Mouse (Mus musculus) lung, embryonic 14.5 days (tissue): Measurements from ENCODE around the gene Ehmt2. TPM values are rescaled to one million over a fixed set of nuclear protein-coding genes. Genes with fewer than 3 reads are reported as not detected.

Source experiments
- ATAC-seq: fragments of 200-750 bp; cut with Nextera tagmentation; 2 replicates; pipeline ENCODE4 v1.8.0; 2017; ENCODE audit warnings: mild to moderate bottlenecking, moderate TSS enrichment, moderate library complexity; ENCODE audit not compliant: insufficient read depth
- DNase-seq: peaks from one replicate; pipeline ENCODE4 v3.0.0-alpha.2; 2015
- H3K27ac ChIP-seq: fragments of 300-500 bp; sonication (generic); 2 replicates; pipeline ENCODE4 v1.5.1; 2014; ENCODE audit warnings: low read depth, mild to moderate bottlenecking, moderate library complexity
- H3K27me3 ChIP-seq: fragments of 300-500 bp; sonication (generic); 2 replicates; pipeline ENCODE4 v1.6.1; 2014; ENCODE audit warnings: low read length, control low read depth; ENCODE audit not compliant: insufficient read depth
- H3K36me3 ChIP-seq: fragments of 300-500 bp; sonication (generic); 2 replicates; pipeline ENCODE4 v1.6.1; 2014; ENCODE audit warnings: control low read depth; ENCODE audit not compliant: insufficient read depth
- H3K4me1 ChIP-seq: fragments of 300-500 bp; sonication (generic); 2 replicates; pipeline ENCODE4 v1.6.1; 2014; ENCODE audit warnings: antibody characterized with exemption, control low read depth; ENCODE audit not compliant: insufficient read depth
- H3K4me2 ChIP-seq: fragments of 300-500 bp; sonication (generic); 2 replicates; pipeline ENCODE4 v1.6.1; 2014; ENCODE audit warnings: mild to moderate bottlenecking
- H3K4me3 ChIP-seq: fragments of 300-500 bp; sonication (generic); 2 replicates; pipeline ENCODE4 v1.5.1; 2014; ENCODE audit warnings: low read depth, low read length
- H3K9ac ChIP-seq: fragments of 300-500 bp; sonication (generic); 2 replicates; pipeline ENCODE4 v1.6.1; 2014
- H3K9me3 ChIP-seq: fragments of 300-500 bp; sonication (generic); 2 replicates; pipeline ENCODE4 v1.6.1; 2016; ENCODE audit warnings: low read depth, low read length, control low read depth
- CTCF ChIP-seq: IDR thresholded peaks from 2 replicates; pipeline ENCODE4 v1.5.1; 2016; ENCODE audit warnings: antibody characterized with exemption, low read depth
- WGBS: fragments of 180-500 bp; shearing (Covaris S2); extraction: QIAGEN DNeasy Blood & Tissue Kit; methylation state at CpG from one replicate; pipeline ENCODE4 v1.1.7; 2014; 5-methylcytosine and 5-hydroxymethylcytosine counted together
- polyA plus RNA-seq: library from polyadenylated mRNA; unstranded; fragments of >200 nt; fragmentation: Nextera tagmentation; extraction: Ambion mirVana; gene quantifications from 2 replicates; pipeline ENCODE4 v1.2.1, GENCODE M21; 2014

The Ehmt2 gene
- 64.1 and 71.0 TPM in 2 replicates for polyA plus RNA-seq

DNA sequence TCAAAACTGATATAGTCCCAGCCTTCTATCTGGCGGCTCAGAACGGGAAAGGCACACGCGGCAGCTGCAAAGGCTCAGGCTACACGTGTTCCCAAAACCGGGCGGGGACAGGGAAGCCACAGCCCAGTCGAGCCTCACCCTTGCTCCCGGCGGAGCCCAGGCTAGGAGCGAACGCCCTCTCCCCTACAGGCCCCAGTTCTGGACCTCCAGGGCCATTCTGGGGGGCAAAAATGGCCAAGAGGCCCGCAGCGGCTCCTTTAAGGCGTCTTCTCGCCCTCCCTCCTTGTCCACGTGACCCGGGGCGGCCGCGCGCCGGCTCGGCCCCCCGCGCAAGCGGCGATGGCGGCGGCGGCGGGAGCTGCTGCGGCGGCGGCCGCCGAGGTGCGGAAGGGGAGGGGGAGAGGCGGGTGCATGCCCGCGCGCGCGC lies at the start of gene Ehmt2, which contains the start of gene C2:
TSS of gene Ehmt2 (plus strand) at position 310 of the 427 bp plus-strand sequence.
TSS of gene C2 (minus strand) at position 106 of the 427 bp plus-strand sequence.
- ATAC-seq = peak; percentile 76

GRCm38 (mm10) chr17:34849722-34850516 lies 48.4 kb upstream of the Ehmt2 start, which contains the start of the genes Skiv2l and Nelfe:
Gene Skiv2l, minus strand, starts transcription at chr17:34850210.
Gene Nelfe, plus strand, starts transcription at chr17:34850391.
- H3K4me2 ChIP-seq = peak within 1 kb of the TSS; percentile 85
- peak; percentile 98 for ATAC-seq
- no peaks in the 10 kb centered on the region for H3K9me3 ChIP-seq
- no peak for TF ChIP-seq CTCF
- peaks cover 56% of the 10 kb centered on the region for H3K36me3 ChIP-seq
- peak within 1 kb of the TSS; percentile 69 for H3K9ac ChIP-seq
- H3K27ac ChIP-seq = no peak within 1 kb of the TSS
- peaks cover 10% of the 10 kb centered on the region; the same call in 1 of the 2 replicates for H3K4me1 ChIP-seq
- peak within 1 kb of the TSS; percentile 63 for H3K4me3 ChIP-seq
- DNase-seq = peak; percentile 99
- WGBS = under 1% methylated on average over 65 of the region's 65 CpGs
- H3K27me3 ChIP-seq = no peaks in the 10 kb centered on the region

More for the DNA sequence above, at the start of gene Ehmt2, which contains the start of gene C2:
- Histone ChIP-seq H3K4me2 (peak within 1 kb of the TSS; percentile 86), H3K4me3 (peak within 1 kb of the TSS; percentile 89), H3K9ac (peak within 1 kb of the TSS; percentile 96), H3K4me1 (peaks cover 11% of the 10 kb centered on the region; the same call in 1 of the 2 replicates), H3K9me3 (no peaks in the 10 kb centered on the region), H3K27me3 (no peaks in the 10 kb centered on the region), H3K36me3 (peaks cover 29% of the 10 kb centered on the region), H3K27ac (peak within 1 kb of the TSS; percentile 98)
- TF ChIP-seq CTCF = no peak
- DNase-seq = peak; percentile 91
- 1% methylated on average over 38 of the region's 44 CpGs for WGBS

DNA sequence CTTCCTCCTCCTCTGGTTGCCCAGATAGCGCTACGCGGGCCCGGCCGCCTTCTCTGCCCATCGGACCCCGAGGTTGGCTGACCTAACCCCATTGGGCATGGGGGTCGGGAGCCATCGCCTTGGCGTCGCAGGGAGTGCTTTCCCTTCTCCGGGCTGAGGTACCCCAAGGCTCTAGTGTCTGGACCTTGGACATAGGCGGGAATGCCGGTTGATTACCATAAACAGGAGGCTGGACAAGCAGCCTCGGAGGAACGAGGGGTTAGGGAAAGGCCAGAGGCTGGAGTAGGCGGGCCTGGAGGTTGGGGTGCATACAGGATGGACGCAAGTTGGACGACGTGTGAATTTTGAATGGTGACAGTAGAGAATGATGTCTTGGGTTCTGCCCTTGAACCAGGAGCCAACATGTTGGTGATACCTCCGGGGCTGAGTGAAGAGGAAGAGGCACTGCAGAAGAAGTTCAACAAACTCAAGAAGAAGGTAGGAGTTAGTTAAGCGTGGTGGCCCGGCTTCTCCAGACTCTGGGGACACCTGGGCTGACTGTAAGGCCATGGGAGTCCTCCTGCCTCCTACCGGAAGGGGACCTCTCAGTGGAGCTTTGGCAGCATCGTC lies 47.6 kb upstream of the Ehmt2 start:
- Histone ChIP-seq H3K27me3 (no peaks in the 10 kb centered on the region), H3K4me2 (peak overlapping the region; percentile 83), H3K4me1 (peaks cover 10% of the 10 kb centered on the region; the same call in 1 of the 2 replicates), H3K36me3 (peaks cover 60% of the 10 kb centered on the region), H3K4me3 (peak overlapping the region; percentile 63), H3K9me3 (no peaks in the 10 kb centered on the region), H3K9ac (peak overlapping the region; percentile 69), H3K27ac (no peak overlapping the region)
- DNase-seq = no peak
- no peak for TF ChIP-seq CTCF
- no peak; the same call in none of the 2 replicates for ATAC-seq
- WGBS = under 1% methylated on average over 25 of the region's 25 CpGs

GRCm38 (mm10) chr17:34853511-34853910 lies 44.8 kb upstream of the Ehmt2 start:
- Histone ChIP-seq H3K9me3 (no peaks in the 10 kb centered on the region), H3K27ac (no peak overlapping the region), H3K9ac (no peak overlapping the region), H3K27me3 (no peaks in the 10 kb centered on the region), H3K4me3 (no peak overlapping the region), H3K36me3 (peaks cover 48% of the 10 kb centered on the region), H3K4me1 (peaks cover 10% of the 10 kb centered on the region; the same call in 1 of the 2 replicates), H3K4me2 (no peak overlapping the region)
- TF ChIP-seq CTCF = no peak
- DNase-seq = no peak
- ATAC-seq = no peak
- WGBS = 69% methylated on average over 8 of the region's 8 CpGs

DNA sequence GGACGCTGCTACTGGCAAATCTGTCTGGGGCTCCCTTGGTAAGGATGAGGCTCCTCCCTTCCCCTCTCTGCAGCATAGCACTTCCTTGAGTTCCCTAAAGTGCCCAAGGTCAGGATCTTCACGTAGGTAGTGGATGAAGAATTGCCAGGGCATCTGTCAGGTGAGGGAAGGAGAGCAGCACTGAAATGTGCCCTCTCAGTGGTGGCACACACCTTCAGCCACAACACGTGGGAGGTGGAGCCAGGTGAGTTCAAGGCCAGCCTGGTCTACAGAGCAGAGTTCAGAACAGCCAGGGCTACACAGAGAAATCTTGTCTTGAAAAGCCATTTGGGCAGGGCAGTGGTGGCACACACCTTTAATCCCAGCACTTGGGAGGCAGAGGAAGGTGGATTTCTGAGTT lies 43.5 kb upstream of the Ehmt2 start:
- H3K4me3 ChIP-seq = no peak overlapping the region
- TF ChIP-seq CTCF = no peak
- no peaks in the 10 kb centered on the region for H3K27me3 ChIP-seq
- ATAC-seq (no peak), DNase-seq (no peak)
- 79% methylated on average over 3 of the region's 3 CpGs for WGBS
- no peak overlapping the region for H3K27ac ChIP-seq
- H3K36me3 ChIP-seq = peaks cover 48% of the 10 kb centered on the region
- peaks cover 7% of the 10 kb centered on the region; the same call in 1 of the 2 replicates for H3K4me1 ChIP-seq
- no peaks in the 10 kb centered on the region for H3K9me3 ChIP-seq
- H3K4me2 ChIP-seq = no peak overlapping the region
- H3K9ac ChIP-seq = no peak overlapping the region

GRCm38 (mm10) chr17:34855825-34856224 lies 42.4 kb upstream of the Ehmt2 start:
- no peak overlapping the region for H3K4me3 ChIP-seq

GRCm38 (mm10) chr17:34858670-34859069 lies 39.6 kb upstream of the Ehmt2 start:
- Histone ChIP-seq H3K27me3 (no peaks in the 10 kb centered on the region), H3K9me3 (no peaks in the 10 kb centered on the region), H3K9ac (no peak overlapping the region), H3K4me3 (no peak overlapping the region), H3K36me3 (peaks cover 31% of the 10 kb centered on the region), H3K4me1 (no peaks in the 10 kb centered on the region), H3K4me2 (no peak overlapping the region), H3K27ac (no peak overlapping the region)
- no peak for DNase-seq
- WGBS = 75% methylated on average over 4 of the region's 4 CpGs
- ATAC-seq = no peak
- TF ChIP-seq CTCF = no peak

More at GRCm38 (mm10) chr17:34855825-34856224, 42.4 kb upstream of the Ehmt2 start:
- WGBS = 29% methylated on average over 3 of the region's 3 CpGs
- peak; percentile 83 for TF ChIP-seq CTCF
- ATAC-seq (peak; percentile 24; the same call in 1 of the 2 replicates), DNase-seq (peak; percentile 82)
- Histone ChIP-seq H3K36me3 (peaks cover 48% of the 10 kb centered on the region), H3K4me2 (no peak overlapping the region), H3K9me3 (no peaks in the 10 kb centered on the region), H3K27ac (no peak overlapping the region), H3K4me1 (peaks cover 7% of the 10 kb centered on the region; the same call in 1 of the 2 replicates), H3K27me3 (no peaks in the 10 kb centered on the region), H3K9ac (no peak overlapping the region)
